Mouse (Mus musculus) c-Kit-positive CD71-positive TER-119-negative erythroid progenitor cells, embryonic 14.5 days (primary cell): Measurements from ENCODE around the gene Vmn2r-ps130.
"Not testable (repeated sequence)": the region's sequence is repeated elsewhere in the genome, so short reads cannot be mapped to it uniquely, and the experiment has no call there.

Source experiments
- DNase-seq: peaks from one replicate; pipeline ENCODE4 v3.0.0-alpha.2; 2013; ENCODE audit warnings: low read depth

The Vmn2r-ps130 gene

GRCm38 (mm10) chr17:23060866-23061265 is at the start of gene Vmn2r-ps130:
Gene Vmn2r-ps130 (plus strand): TSS chr17:23061166.
- DNase-seq, result not testable (repeated sequence)
